Mouse (Mus musculus) E14TG2a.4 (cell line): ENCODE results near the gene Ldha.
"Not testable (repeated sequence)": the region's sequence is repeated elsewhere in the genome, so short reads cannot be mapped to it uniquely, and the experiment has no call there.

Source experiments
- CTCF ChIP-seq: conservative IDR thresholded peaks from 2 replicates; pipeline ENCODE4 v1.5.1; 2014; ENCODE audit warnings: low read length
- NANOG ChIP-seq: IDR thresholded peaks from 2 replicates; pipeline ENCODE4 v1.6.1; 2014; ENCODE audit warnings: borderline replicate concordance, low read length, mixed read lengths
- POU5F1 ChIP-seq: IDR thresholded peaks from 2 replicates; pipeline ENCODE4 v1.6.1; 2014; ENCODE audit warnings: low read length, borderline replicate concordance

GRCm38 (mm10) chr7:46832112-46832810 is 9.0 kb upstream of the Ldha start:
- not testable (repeated sequence) for TF ChIP-seq CTCF, POU5F1, NANOG
